Mouse (Mus musculus): ENCODE measurements around the gene Ttc23l. TPM values are rescaled to one million over a fixed set of nuclear protein-coding genes. Genes with fewer than 3 reads are reported as not detected.

Ttc23l gene
- polyA plus RNA-seq, 1 experiment from 2014 or later: not detected

DNA sequence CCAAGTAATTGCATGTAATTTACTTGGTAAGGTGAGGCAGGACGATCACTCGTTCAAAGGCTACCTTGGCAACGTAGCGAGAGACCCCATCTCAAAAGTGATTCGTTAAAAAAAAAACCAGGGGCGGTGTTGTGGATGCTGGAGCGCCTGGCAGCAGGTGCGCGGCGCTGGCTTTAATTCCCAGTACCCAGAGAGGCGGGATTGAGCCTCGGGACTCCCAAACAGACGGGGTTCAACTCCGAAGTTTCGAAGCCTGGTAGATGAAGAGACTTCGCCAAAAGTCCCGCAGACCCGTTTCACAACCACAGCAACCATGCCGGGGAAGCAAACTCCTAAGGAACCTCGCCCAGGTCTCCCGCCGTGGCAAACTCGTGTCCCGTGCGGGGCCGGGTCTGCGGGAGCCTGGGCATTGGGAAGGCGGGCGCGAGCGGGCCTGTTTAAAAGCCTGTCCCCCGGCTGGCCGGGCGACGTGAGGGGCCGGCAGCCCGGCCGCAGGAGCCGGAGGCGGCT is 88.8 kb downstream of the Ttc23l start:
- ATAC-seq: peak; percentile 2; the same call in 1 of the 2 replicates
- H3K9me3 ChIP-seq (ENCODE audit: control insufficient read depth): no peaks in the 10 kb centered on the region
- peak overlapping the region; percentile 82 for H3K9ac ChIP-seq (ENCODE audit: low read depth, low read length)
- H3K36me3 ChIP-seq (ENCODE audit: control insufficient read depth, insufficient read depth): no peaks in the 10 kb centered on the region
- no peaks in the 10 kb centered on the region for H3K27me3 ChIP-seq (replicated peaks; ENCODE audit: control insufficient read depth, insufficient read depth, low read length)
- no peak for TF ChIP-seq CTCF (IDR thresholded peaks at IDR 0.05; ENCODE audit: low read depth)
- 0 out of 2 replicates have a peak, but pooled peaks cover 3% of the 10 kb centered on the region for H3K4me1 ChIP-seq (replicated peaks; ENCODE audit: control insufficient read depth, insufficient read depth, low read length)
- peak overlapping the region; percentile 85 for H3K4me3 ChIP-seq (ENCODE audit: low read depth, low read length)
- WGBS: under 1% methylated on average over 40 of the region's 40 CpGs
- peak overlapping the region; percentile 93 for H3K4me2 ChIP-seq (replicated peaks; ENCODE audit: low read depth)
- peak overlapping the region; percentile 87 for H3K27ac ChIP-seq (ENCODE audit: low read depth, low read length)

DNA sequence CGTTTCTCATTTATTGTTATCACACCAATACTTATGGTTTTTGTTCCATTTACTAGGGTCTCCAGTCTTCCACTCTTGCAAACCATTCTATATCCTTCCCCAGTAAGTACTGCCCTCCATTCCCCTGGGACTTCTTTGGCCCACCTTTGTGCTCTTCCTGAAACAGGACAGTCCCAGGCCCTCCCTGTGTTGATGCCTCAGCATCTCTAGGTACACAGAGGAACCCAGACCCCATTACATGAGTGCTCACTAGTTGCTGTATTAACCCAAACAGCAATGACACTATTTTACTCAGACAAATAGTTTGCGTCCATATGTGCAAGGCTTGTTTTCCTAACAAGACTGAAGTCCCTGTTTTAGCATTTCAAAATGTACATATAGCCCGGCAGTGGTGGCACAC is 89.7 kb downstream of the Ttc23l start:
- WGBS: 72% methylated on average over 3 of the region's 3 CpGs

DNA sequence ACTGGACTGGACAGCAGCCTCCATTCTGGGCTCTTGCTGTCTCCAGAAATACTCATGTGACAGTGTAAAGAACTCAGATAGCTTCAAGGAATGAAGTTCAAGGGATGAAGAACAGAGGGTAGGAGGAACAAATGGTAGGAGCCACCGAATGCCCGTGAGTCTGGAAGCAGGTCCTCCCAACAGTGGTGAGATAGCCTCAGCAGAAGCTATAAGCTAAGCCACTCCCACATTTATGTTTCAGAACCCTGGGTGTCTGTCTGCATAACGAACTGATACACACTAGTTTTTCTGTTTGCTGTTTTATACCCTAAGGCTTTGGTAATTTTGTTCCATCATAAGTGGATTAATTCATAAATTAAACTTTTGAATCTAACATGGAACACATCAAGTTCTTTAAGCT is 93.8 kb downstream of the Ttc23l start:
- H3K36me3 ChIP-seq (ENCODE audit: control insufficient read depth, insufficient read depth): peaks cover 23% of the 10 kb centered on the region
- no peaks in the 10 kb centered on the region for H3K9me3 ChIP-seq (ENCODE audit: control insufficient read depth)
- 0 out of 2 replicates have a peak, but pooled peaks cover 3% of the 10 kb centered on the region for H3K4me1 ChIP-seq (replicated peaks; ENCODE audit: control insufficient read depth, insufficient read depth, low read length)
- no peaks in the 10 kb centered on the region for H3K27me3 ChIP-seq (replicated peaks; ENCODE audit: control insufficient read depth, insufficient read depth, low read length)
- no peak overlapping the region for H3K4me3 ChIP-seq (ENCODE audit: low read depth, low read length)
- H3K4me2 ChIP-seq (replicated peaks; ENCODE audit: low read depth): no peak overlapping the region
- no peak for ATAC-seq
- no peak overlapping the region for H3K9ac ChIP-seq (ENCODE audit: low read depth, low read length)
- no peak overlapping the region for H3K27ac ChIP-seq (ENCODE audit: low read depth, low read length)
- no peak for TF ChIP-seq CTCF (IDR thresholded peaks at IDR 0.05; ENCODE audit: low read depth)
- 90% methylated on average over 3 of the region's 3 CpGs for WGBS

More for the DNA sequence above, 89.7 kb downstream of the Ttc23l start:
- no peak overlapping the region for H3K4me2 ChIP-seq (replicated peaks; ENCODE audit: low read depth)
- H3K9ac ChIP-seq (ENCODE audit: low read depth, low read length): no peak overlapping the region
- no peak overlapping the region for H3K27ac ChIP-seq (ENCODE audit: low read depth, low read length)
- TF ChIP-seq CTCF (IDR thresholded peaks at IDR 0.05; ENCODE audit: low read depth): no peak
- no peak overlapping the region for H3K4me3 ChIP-seq (ENCODE audit: low read depth, low read length)
- no peak for ATAC-seq
- no peaks in the 10 kb centered on the region for H3K36me3 ChIP-seq (ENCODE audit: control insufficient read depth, insufficient read depth)
- 0 out of 2 replicates have a peak, but pooled peaks cover 3% of the 10 kb centered on the region for H3K4me1 ChIP-seq (replicated peaks; ENCODE audit: control insufficient read depth, insufficient read depth, low read length)
- H3K27me3 ChIP-seq (replicated peaks; ENCODE audit: control insufficient read depth, insufficient read depth, low read length): no peaks in the 10 kb centered on the region
- no peaks in the 10 kb centered on the region for H3K9me3 ChIP-seq (ENCODE audit: control insufficient read depth)

DNA sequence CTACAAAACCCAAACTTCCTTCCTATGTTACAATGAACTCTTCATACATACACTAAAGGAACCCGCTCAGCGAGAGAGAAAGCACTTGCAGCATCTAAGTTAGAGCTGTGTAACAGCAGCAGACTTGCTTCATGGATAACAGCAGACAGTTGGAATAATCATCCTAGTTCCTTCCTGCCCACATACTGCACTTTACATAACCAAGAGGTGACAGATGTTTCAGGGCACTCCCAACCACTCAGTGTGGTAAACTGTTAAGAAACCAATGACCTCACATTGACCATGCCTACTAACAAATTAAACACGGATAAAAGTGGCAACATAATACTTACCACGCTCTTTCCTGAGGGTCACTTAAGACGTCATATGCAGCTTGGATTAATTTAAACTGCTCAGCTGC is 94.9 kb downstream of the Ttc23l start:
- Histone ChIP-seq H3K9ac (ENCODE audit: low read depth, low read length) (no peak overlapping the region), H3K4me1 (replicated peaks; ENCODE audit: control insufficient read depth, insufficient read depth, low read length) (no peaks in the 10 kb centered on the region), H3K27me3 (replicated peaks; ENCODE audit: control insufficient read depth, insufficient read depth, low read length) (no peaks in the 10 kb centered on the region), H3K4me3 (ENCODE audit: low read depth, low read length) (no peak overlapping the region), H3K9me3 (ENCODE audit: control insufficient read depth) (no peaks in the 10 kb centered on the region), H3K36me3 (ENCODE audit: control insufficient read depth, insufficient read depth) (peaks cover 24% of the 10 kb centered on the region), H3K4me2 (replicated peaks; ENCODE audit: low read depth) (no peak overlapping the region), H3K27ac (ENCODE audit: low read depth, low read length) (no peak overlapping the region)
- WGBS: 83% methylated on average over 5 of the region's 5 CpGs
- ATAC-seq: no peak
- no peak for TF ChIP-seq CTCF (IDR thresholded peaks at IDR 0.05; ENCODE audit: low read depth)

DNA sequence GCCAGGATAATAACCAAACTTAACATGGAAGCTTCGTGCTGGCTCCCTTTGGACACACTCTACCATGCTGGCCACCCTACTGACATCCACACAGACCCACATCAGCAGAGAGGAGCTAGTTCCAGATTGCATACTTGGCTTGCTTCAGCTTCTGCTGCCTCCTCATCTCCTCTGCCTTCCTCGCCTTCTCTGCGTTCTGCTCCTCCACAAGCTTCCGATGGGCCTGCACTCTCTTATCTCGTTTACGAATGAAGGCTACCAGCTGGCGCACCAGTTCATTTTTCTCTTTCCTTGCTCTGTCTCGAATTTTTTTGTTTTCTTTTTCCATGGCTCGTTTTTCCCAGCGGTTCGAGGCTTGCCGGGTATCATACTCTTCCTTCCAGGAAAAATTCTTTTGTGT is 97.5 kb downstream of the Ttc23l start:
- H3K4me1 ChIP-seq (replicated peaks; ENCODE audit: control insufficient read depth, insufficient read depth, low read length): no peaks in the 10 kb centered on the region
- TF ChIP-seq CTCF (IDR thresholded peaks at IDR 0.05; ENCODE audit: low read depth): no peak
- H3K36me3 ChIP-seq (ENCODE audit: control insufficient read depth, insufficient read depth): peaks cover 29% of the 10 kb centered on the region
- H3K4me3 ChIP-seq (ENCODE audit: low read depth, low read length): no peak overlapping the region
- H3K27ac ChIP-seq (ENCODE audit: low read depth, low read length): no peak overlapping the region
- H3K27me3 ChIP-seq (replicated peaks; ENCODE audit: control insufficient read depth, insufficient read depth, low read length): no peaks in the 10 kb centered on the region
- 83% methylated on average over 12 of the region's 12 CpGs for WGBS
- no peak overlapping the region for H3K9ac ChIP-seq (ENCODE audit: low read depth, low read length)
- no peak for ATAC-seq
- no peak overlapping the region for H3K4me2 ChIP-seq (replicated peaks; ENCODE audit: low read depth)
- no peaks in the 10 kb centered on the region for H3K9me3 ChIP-seq (ENCODE audit: control insufficient read depth)

Other genes with a start within 250 kb of the Ttc23l start
- 1.9 TPM in 1 of 2 replicates, not detected in the other for gene Gm21973, start 233.3 kb downstream of the Ttc23l start, polyA plus RNA-seq (2015; fragmentation: Nextera tagmentation; extraction: Ambion mirVana)
- 1.1 and 1.3 TPM in 2 replicates for gene Agxt2, start 200.1 kb downstream of the Ttc23l start, polyA plus RNA-seq (2015; fragmentation: Nextera tagmentation; extraction: Ambion mirVana)
- gene Dnajc21, start 88.2 kb downstream of the Ttc23l start, polyA plus RNA-seq (2015; fragmentation: Nextera tagmentation; extraction: Ambion mirVana): 9.3 and 10.4 TPM in 2 replicates
- gene Brix1, start 72.7 kb downstream of the Ttc23l start, polyA plus RNA-seq (2015; fragmentation: Nextera tagmentation; extraction: Ambion mirVana): 65.4 TPM in 2 replicates
- 10.6 and 13.1 TPM in 2 replicates for gene Rad1, start 72.7 kb downstream of the Ttc23l start, polyA plus RNA-seq (2015; fragmentation: Nextera tagmentation; extraction: Ambion mirVana)
- gene Rai14, start 156.0 kb upstream of the Ttc23l start, polyA plus RNA-seq (2015; fragmentation: Nextera tagmentation; extraction: Ambion mirVana): 6.2 and 6.9 TPM in 2 replicates

Measured in intestine, postnatal 0 days (tissue).